Mouse (Mus musculus) heart, postnatal 10 days (tissue): ENCODE data around the gene Mrps22. TPM values are rescaled to one million over a fixed set of nuclear protein-coding genes. Genes with fewer than 3 reads are reported as not detected.

Source experiments
- DNase-seq, 2 experiments: peaks; one replicate each; pipeline ENCODE4 v3.0.0; 2021
- intact Hi-C: fragments of 180-260 bp; cut with DNase I; formaldehyde crosslinking; loops from one replicate; pipeline ENCODE4 v1.15.1; 2025
- total RNA-seq, 2 experiments: library from RNA; stranded (reverse); gene quantifications; 2 replicates each; pipeline ENCODE4 v1.2.3; 2021

Gene Mrps22
- total RNA-seq, result 10 to 100 TPM; 35.2 to 36.3 TPM

GRCm38 (mm10) chr9:98601156-98601836, at the start of gene Mrps22:
TSS of gene Mrps22 (minus strand) at chr9:98601660.
- peak; percentile 84 to 89 for DNase-seq
- intact Hi-C loops, result loop anchor here (5.0 kb wide), 1 partner anchor 39 kb away; the partner anchor contains the start of gene Copb2

GRCm38 (mm10) chr9:98650547-98650946, 49.1 kb upstream of the Mrps22 start:
- DNase-seq, result no peak
- intact Hi-C loops, result no loop called here

- DNase-seq, result no peak
- intact Hi-C loops, result loop anchor here (5.0 kb wide), 2 partner anchors 215 to 315 kb away; partner anchors contain the start of gene Prr23a3
Observed at GRCm38 (mm10) chr9:98647418-98647817, 46.0 kb upstream of the Mrps22 start.

GRCm38 (mm10) chr9:98645750-98646149, 44.3 kb upstream of the Mrps22 start:
- DNase-seq, result peak; percentile 80 to 86
- intact Hi-C loops, result loop anchor here (1.0 to 5.0 kb wide), 3 partner anchors 164 to 317 kb away; partner anchors contain the start of gene Prr23a3

GRCm38 (mm10) chr9:98642126-98642525, 40.7 kb upstream of the Mrps22 start:
- intact Hi-C loops, result no loop called here
- no peak for DNase-seq

- DNase-seq, result no peak
- intact Hi-C loops, result no loop called here
Observed at GRCm38 (mm10) chr9:98633287-98634162, 32.1 kb upstream of the Mrps22 start.

- intact Hi-C loops, result no loop called here
- no peak for DNase-seq
Observed at GRCm38 (mm10) chr9:98628480-98628879, 27.0 kb upstream of the Mrps22 start.

GRCm38 (mm10) chr9:98604896-98605295, 3.4 kb upstream of the Mrps22 start:
- DNase-seq, result no peak
- intact Hi-C loops, result loop anchor here (5.0 kb wide), 1 partner anchor 43 kb away; the partner anchor contains the start of gene Copb2

GRCm38 (mm10) chr9:98601837-98602359, 438 bp upstream of the Mrps22 start:
- intact Hi-C loops, result loop anchor here (5.0 kb wide), 1 partner anchor 40 kb away; the partner anchor contains the start of gene Copb2
- DNase-seq, result no peak

GRCm38 (mm10) chr9:98600094-98600493, 1.4 kb downstream of the Mrps22 start:
- no peak for DNase-seq
- intact Hi-C loops, result loop anchor here (5.0 kb wide), 1 partner anchor 38 kb away; the partner anchor contains the start of gene Copb2

GRCm38 (mm10) chr9:98583852-98584251, 17.6 kb downstream of the Mrps22 start:
- intact Hi-C loops, result no loop called here
- DNase-seq, result no peak

GRCm38 (mm10) chr9:98563137-98564126, 38.0 kb downstream of the Mrps22 start, which contains the start of gene Copb2:
TSS of gene Copb2 (plus strand) at chr9:98563721.
- intact Hi-C loops, result loop anchor here (5.0 kb wide), 1 partner anchor 39 kb away; the partner anchor contains the start of gene Mrps22
- peak; percentile 99 to 100 for DNase-seq

GRCm38 (mm10) chr9:98544042-98544441, 57.4 kb downstream of the Mrps22 start:
- no peak for DNase-seq
- intact Hi-C loops, result no loop called here

Other genes starting within 250 kb of the Mrps22 start
- gene Rbp1, start 178.7 kb downstream of the Mrps22 start, total RNA-seq, result 10 to 100 TPM; 13.1 to 14.6 TPM
- gene Rbp2, start 115.5 kb downstream of the Mrps22 start, total RNA-seq, result under 1 TPM in 1 of 2 experiments, not detected in 1; 0.41 TPM
- gene Copb2, start 37.9 kb downstream of the Mrps22 start, total RNA-seq, result 100 to 1,000 TPM; 113 to 118 TPM
- gene Prr23a1, start 240.8 kb upstream of the Mrps22 start, total RNA-seq, result not detected